Mouse (Mus musculus) midbrain, embryonic 11.5 days (tissue): Measurements from ENCODE around the gene Tcl1b4. TPM values are rescaled to one million over a fixed set of nuclear protein-coding genes. Genes with fewer than 3 reads are reported as not detected.
A peak's percentile ranks its signal among the peaks of the same experiment; 100 is the strongest.
"Not testable (repeated sequence)": the region's sequence is repeated elsewhere in the genome, so short reads cannot be mapped to it uniquely, and the experiment has no call there.

Experiments used
- ATAC-seq: fragments of 200-750 bp; cut with Nextera tagmentation; 2 replicates; pipeline ENCODE4 v1.8.0; 2017; ENCODE audit warnings: moderate TSS enrichment, moderate library complexity; ENCODE audit not compliant: low FRiP score
- DNase-seq: peaks from one replicate; pipeline ENCODE4 v3.0.0; 2015; ENCODE audit warnings: low spot score; ENCODE audit errors: missing footprints
- H3K27ac ChIP-seq: fragments of 300-500 bp; sonication (generic); 2 replicates; pipeline ENCODE4 v1.5.1; 2014; ENCODE audit warnings: low read depth, low read length
- H3K27me3 ChIP-seq: fragments of 300-500 bp; sonication (generic); 2 replicates; pipeline ENCODE4 v1.6.1; 2014; ENCODE audit warnings: mild to moderate bottlenecking, low read length, moderate library complexity, mixed read lengths; ENCODE audit not compliant: control insufficient read depth, insufficient read depth
- H3K36me3 ChIP-seq: fragments of 300-500 bp; sonication (generic); 2 replicates; pipeline ENCODE4 v1.6.1; 2014; ENCODE audit warnings: mild to moderate bottlenecking, low read length, moderate library complexity, mixed read lengths; ENCODE audit not compliant: control insufficient read depth, insufficient read depth
- H3K4me1 ChIP-seq: fragments of 300-500 bp; sonication (generic); 2 replicates; pipeline ENCODE4 v1.6.1; 2014; ENCODE audit warnings: low read length; ENCODE audit not compliant: control insufficient read depth, insufficient read depth
- H3K4me2 ChIP-seq: fragments of 300-500 bp; sonication (generic); 2 replicates; pipeline ENCODE4 v1.6.1; 2014; ENCODE audit warnings: mild to moderate bottlenecking, moderate library complexity
- H3K4me3 ChIP-seq: fragments of 300-500 bp; sonication (generic); 2 replicates; pipeline ENCODE4 v1.5.1; 2014; ENCODE audit warnings: low read depth, low read length
- H3K9ac ChIP-seq: fragments of 300-500 bp; sonication (generic); 2 replicates; pipeline ENCODE4 v1.6.1; 2014; ENCODE audit warnings: low read length
- H3K9me3 ChIP-seq: fragments of 300-500 bp; sonication (generic); 2 replicates; pipeline ENCODE4 v1.6.1; 2016; ENCODE audit warnings: low read length; ENCODE audit not compliant: control insufficient read depth
- WGBS: fragments of 180-500 bp; shearing (Covaris S2); extraction: QIAGEN DNeasy Blood & Tissue Kit; methylation state at CpG from one replicate; pipeline ENCODE4 v1.1.7; 2014; 5-methylcytosine and 5-hydroxymethylcytosine counted together
- polyA plus RNA-seq: library from polyadenylated mRNA; unstranded; fragments of >200 nt; fragmentation: Nextera tagmentation; extraction: Ambion mirVana; gene quantifications from 2 replicates; pipeline ENCODE4 v1.2.1, GENCODE M21; 2014

The Tcl1b4 gene
- polyA plus RNA-seq, 1 experiment from 2014 or later = not detected

DNA sequence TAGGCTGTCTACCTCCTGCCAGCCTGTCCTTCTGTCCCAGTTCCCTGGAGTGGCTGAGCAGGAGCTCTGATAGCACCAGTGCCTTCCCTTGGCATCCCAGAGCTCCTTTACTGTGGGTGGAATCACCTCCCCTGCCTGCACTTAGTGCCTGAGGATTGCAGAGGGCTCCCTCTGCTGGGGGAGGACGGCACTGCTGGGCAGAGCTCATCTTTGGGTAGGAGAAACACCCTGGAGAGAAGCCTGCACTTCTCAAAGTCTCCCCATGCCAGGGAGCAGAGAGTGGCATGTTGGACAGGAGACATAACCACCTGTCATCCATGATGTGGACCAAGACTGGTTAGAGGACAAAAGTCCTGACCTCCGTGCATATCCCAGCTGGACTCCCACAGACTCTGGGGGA lies 12.8 kb upstream of the Tcl1b4 start:
- H3K4me1 ChIP-seq, DNase-seq, H3K36me3 ChIP-seq, ATAC-seq, H3K9ac ChIP-seq, H3K9me3 ChIP-seq, H3K27ac ChIP-seq, H3K4me3 ChIP-seq, H3K4me2 ChIP-seq, H3K27me3 ChIP-seq: not testable (repeated sequence)
- 54% methylated on average over 2 of the region's 2 CpGs for WGBS

DNA sequence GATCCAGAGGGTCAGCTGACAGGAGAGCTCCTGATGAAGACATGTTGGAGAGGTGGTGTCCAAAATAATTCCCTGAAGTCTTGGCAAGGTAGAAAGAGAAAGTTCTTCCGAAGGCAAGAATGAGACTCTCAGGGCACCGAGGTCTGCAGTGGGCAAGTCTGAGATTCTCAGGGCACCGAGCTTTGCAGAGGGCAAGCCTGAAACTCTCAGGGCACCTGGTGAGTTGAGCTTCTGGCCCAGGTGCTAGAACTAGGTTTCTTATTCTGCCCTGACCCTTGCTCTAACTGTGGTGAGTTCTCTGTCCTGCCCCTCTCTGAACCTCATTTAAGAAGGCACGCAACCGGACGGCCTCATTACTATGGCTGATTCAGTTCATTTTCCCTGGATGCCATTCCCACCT lies 11.0 kb upstream of the Tcl1b4 start, which contains the start of gene Tcl1b3:
Gene Tcl1b3 (plus strand): TSS at position 301 of the 400 bp plus-strand sequence.
- not testable (repeated sequence) for H3K4me3 ChIP-seq, H3K4me2 ChIP-seq, DNase-seq, H3K36me3 ChIP-seq, H3K27me3 ChIP-seq, H3K27ac ChIP-seq, ATAC-seq, H3K9ac ChIP-seq, H3K4me1 ChIP-seq, H3K9me3 ChIP-seq
- WGBS = 93% methylated on average over 6 of the region's 6 CpGs

DNA sequence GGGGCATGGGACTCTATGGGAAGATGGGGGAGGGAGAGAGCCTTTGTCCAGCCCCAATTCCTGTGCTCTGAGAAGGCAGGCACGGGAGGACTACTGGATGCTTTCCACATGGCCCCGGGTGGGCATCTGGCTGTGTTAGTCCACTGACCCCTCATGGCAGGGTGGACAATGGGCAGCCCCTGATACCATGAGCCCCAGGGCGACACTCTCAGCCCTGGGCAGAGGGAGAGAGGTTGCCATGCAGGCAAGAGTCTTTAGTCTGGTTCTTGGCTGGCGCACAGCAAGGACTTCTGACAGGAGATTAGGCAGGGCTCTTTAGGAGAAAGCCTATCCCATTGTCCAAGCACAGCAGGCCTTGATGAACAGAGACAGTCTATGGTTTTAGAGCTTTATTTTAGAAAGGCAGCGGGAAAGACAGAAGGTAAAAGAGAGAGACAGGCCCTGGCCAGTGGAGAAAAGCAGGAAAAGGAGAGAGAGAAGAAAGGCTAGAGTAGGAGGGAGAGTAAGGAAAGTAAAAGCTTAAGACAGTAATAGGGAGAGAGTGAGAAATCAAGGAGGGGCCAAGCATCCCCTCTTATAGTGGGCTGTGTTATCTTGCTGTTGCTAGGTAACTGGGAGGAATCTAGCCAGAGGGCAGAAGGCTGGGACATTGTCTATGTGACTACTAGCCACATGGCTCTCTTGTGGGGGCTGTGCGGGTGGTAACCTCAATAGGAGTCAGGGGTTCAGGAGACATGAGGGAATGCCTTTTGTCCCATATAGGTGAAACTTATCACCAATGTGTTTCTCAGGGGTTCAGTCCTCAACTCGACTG lies 1.9 kb upstream of the Tcl1b4 start:
- 20% methylated on average over 7 of the region's 7 CpGs for WGBS
- not testable (repeated sequence) for H3K9me3 ChIP-seq, H3K4me1 ChIP-seq, H3K9ac ChIP-seq, H3K36me3 ChIP-seq, H3K4me3 ChIP-seq, H3K4me2 ChIP-seq, H3K27me3 ChIP-seq, H3K27ac ChIP-seq
- ATAC-seq (peak; percentile 76), DNase-seq (peak; percentile 89)

DNA sequence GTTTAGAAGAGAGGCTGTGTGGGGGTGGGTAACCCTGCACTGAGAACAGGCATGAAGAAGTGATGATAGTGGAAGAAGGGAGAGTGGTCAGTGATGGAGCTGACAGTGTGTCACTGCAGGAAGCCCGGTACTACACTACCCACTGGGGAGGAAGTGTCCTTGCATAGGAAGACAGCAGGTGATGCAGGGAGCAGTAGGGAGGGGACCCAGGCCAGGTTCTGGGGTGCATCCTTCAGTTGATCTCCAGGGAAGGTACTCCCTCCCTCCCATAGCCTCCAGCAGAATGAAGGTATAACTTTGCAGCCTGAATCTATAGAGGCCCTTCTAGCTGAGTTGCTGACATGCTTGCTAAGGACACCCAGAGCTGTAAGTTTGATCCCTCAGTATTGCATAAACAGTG lies 5.3 kb downstream of the Tcl1b4 start:
- H3K27me3 ChIP-seq = no peaks in the 10 kb centered on the region
- 90% methylated on average over 1 of the region's 1 CpGs for WGBS
- peaks cover 4% of the 10 kb centered on the region; the same call in 1 of the 2 replicates for H3K4me1 ChIP-seq
- no peak overlapping the region for H3K4me3 ChIP-seq
- H3K27ac ChIP-seq = no peak overlapping the region
- ATAC-seq (no peak), DNase-seq (no peak)
- no peaks in the 10 kb centered on the region for H3K9me3 ChIP-seq
- no peak overlapping the region for H3K4me2 ChIP-seq
- H3K9ac ChIP-seq = no peak overlapping the region
- no peaks in the 10 kb centered on the region for H3K36me3 ChIP-seq

DNA sequence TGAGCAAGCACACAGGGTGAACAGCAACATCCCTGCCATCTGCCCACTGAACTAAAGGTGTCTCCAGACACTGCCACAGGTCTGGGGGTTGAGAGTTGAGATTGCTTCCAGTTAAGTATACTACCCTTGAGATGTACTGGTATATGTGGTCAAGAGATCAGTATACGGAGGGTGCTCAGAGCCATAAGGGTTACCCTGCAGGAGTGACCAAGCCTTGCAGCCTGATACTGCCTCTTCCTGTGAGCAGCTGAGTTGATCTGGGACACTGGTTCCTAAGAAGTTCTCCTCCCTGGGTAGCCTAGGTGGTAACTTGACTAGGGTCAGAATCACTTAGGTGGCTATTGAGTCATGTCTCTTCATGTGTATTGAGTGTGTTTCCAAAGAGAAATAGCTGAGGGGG lies 6.7 kb downstream of the Tcl1b4 start:
- H3K9ac ChIP-seq = no peak overlapping the region
- 91% methylated on average over 1 of the region's 1 CpGs for WGBS
- peaks cover 4% of the 10 kb centered on the region; the same call in 1 of the 2 replicates for H3K4me1 ChIP-seq
- no peaks in the 10 kb centered on the region for H3K36me3 ChIP-seq
- no peak overlapping the region for H3K27ac ChIP-seq
- H3K27me3 ChIP-seq = no peaks in the 10 kb centered on the region
- no peak overlapping the region for H3K4me3 ChIP-seq
- H3K4me2 ChIP-seq = no peak overlapping the region
- no peak for DNase-seq
- no peak for ATAC-seq
- no peaks in the 10 kb centered on the region for H3K9me3 ChIP-seq

DNA sequence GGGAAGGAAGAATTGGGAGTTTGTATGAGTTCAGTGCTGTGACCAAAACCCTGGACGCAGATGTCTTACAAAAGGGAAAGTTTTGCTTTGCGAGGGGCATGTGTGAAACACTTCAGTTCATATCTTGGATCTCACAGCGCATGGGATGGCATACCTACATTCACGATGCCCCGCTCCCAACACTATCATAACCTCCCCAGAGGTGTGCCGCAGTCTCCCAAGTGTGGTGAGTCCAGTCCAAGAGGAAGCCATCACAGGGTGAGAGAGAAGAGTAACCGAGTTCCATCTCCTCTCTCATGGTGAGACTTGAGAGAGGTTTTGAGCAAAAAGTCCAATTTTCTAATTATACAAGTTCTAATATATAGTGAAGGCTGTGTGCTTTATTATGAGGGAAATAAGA lies 7.5 kb downstream of the Tcl1b4 start:
- no peak for DNase-seq
- peaks cover 4% of the 10 kb centered on the region; the same call in 1 of the 2 replicates for H3K4me1 ChIP-seq
- H3K27ac ChIP-seq = no peak overlapping the region
- H3K4me3 ChIP-seq = no peak overlapping the region
- H3K9me3 ChIP-seq = no peaks in the 10 kb centered on the region
- H3K4me2 ChIP-seq = no peak overlapping the region
- no peak for ATAC-seq
- no peaks in the 10 kb centered on the region for H3K27me3 ChIP-seq
- H3K36me3 ChIP-seq = no peaks in the 10 kb centered on the region
- no peak overlapping the region for H3K9ac ChIP-seq
- 95% methylated on average over 7 of the region's 7 CpGs for WGBS

DNA sequence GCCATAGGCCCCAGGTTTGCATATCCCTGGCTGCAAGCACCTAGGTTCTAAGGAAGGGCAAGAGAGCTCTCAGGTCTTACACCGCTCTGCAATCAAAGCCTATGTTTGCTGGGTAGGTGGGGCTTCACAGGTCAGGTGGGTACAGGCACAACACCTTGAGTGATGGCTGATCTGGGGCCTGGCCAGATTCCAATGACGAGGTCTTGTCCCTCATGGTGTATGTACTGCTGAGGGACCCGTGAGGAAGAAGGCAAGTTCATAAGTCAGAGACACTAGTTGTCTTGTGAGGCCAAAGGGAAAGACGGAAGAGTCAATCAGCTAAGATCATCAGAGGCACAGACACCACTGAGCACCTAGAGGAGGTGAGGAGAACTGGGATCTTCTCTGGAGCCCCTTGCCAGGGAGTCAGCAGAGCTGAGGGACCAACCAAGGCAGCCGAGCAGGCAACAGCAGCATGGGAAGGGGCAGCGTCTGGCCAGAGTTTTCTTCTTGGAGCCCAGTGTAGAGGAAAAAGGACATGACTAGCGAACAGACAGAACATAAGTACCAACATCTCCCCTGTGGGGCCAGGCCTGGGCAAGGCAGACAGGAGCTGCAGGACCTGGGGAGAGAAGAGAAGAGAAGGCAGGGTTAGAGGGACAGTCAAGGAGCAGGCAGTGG lies 15.5 kb downstream of the Tcl1b4 start:
- no peaks in the 10 kb centered on the region for H3K27me3 ChIP-seq
- no peak for DNase-seq
- WGBS = 92% methylated on average over 7 of the region's 7 CpGs

DNA sequence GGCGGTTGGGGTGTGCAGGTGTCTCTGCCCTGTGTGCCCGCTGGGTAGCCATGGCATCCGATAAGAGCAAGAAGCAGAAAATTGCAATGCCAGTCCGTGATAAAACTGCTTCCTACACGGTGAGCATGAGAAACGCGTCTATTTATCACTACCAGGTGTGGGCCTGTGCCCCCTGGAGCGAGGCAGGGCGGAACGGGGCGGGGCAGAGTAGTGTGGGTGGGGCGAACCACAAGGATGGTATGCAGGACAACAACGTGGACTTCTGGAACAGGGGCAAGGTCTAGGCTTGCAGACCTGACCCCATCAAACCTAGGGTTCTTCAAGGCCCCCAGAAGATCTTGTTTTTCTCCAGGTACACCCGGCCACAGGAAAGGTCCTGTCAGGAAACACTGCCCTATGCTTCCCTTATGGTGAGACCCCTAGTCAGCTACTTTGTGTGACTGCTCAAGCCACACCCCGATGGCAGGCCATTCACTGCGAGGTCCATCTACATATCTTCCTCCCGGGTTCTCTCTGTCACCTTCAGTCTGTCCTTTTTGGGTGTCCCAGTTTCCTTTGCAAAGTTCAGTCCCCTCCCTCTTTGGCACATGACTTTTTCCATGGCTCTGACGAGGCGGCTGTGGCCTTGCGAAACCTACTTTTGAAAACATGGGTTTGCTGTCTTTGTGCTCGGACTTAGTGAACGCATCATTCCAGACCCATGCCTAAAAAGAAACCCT lies 21.0 kb downstream of the Tcl1b4 start, which contains the start of gene Tcl1:
Gene Tcl1 (minus strand): TSS at position 193 of the 719 bp plus-strand sequence.
- WGBS = 91% methylated on average over 22 of the region's 22 CpGs
- no peaks in the 10 kb centered on the region for H3K27me3 ChIP-seq
- H3K36me3 ChIP-seq = no peaks in the 10 kb centered on the region
- H3K9me3 ChIP-seq = no peaks in the 10 kb centered on the region
- H3K4me2 ChIP-seq = no peak within 1 kb of the TSS
- peaks cover 5% of the 10 kb centered on the region; the same call in 1 of the 2 replicates for H3K4me1 ChIP-seq
- H3K27ac ChIP-seq = no peak within 1 kb of the TSS
- no peak for ATAC-seq
- no peak within 1 kb of the TSS for H3K9ac ChIP-seq
- no peak within 1 kb of the TSS for H3K4me3 ChIP-seq
- no peak for DNase-seq

More for the DNA sequence above, 15.5 kb downstream of the Tcl1b4 start:
- Histone ChIP-seq H3K4me1 (no peaks in the 10 kb centered on the region), H3K4me2 (no peak overlapping the region), H3K9ac (no peak overlapping the region), H3K36me3 (no peaks in the 10 kb centered on the region), H3K9me3 (no peaks in the 10 kb centered on the region), H3K27ac (no peak overlapping the region), H3K4me3 (no peak overlapping the region)
- no peak for ATAC-seq
